Mouse (Mus musculus): ENCODE measurements around the gene Kmt5a.

GRCm38 (mm10) chr5:124454082-124454419 lies 14.3 kb downstream of the Kmt5a start:
- TF ChIP-seq CTCF (IDR thresholded peaks at IDR 0.05; ENCODE audit: low read depth), result no peak
- no peak for TF ChIP-seq EP300 (IDR thresholded peaks at IDR 0.05; ENCODE audit: low read depth)
